Mouse (Mus musculus) thymus, postnatal 4 days (tissue): ENCODE results near the gene Chrnb2.
"Not testable (repeated sequence)": the region's sequence is repeated elsewhere in the genome, so short reads cannot be mapped to it uniquely, and the experiment has no call there.

ENCODE experiments used
- DNase-seq: peaks from one replicate; pipeline ENCODE4 v3.0.0; 2021

Gene Chrnb2

GRCm38 (mm10) chr3:89764119-89764724, at the start of gene Chrnb2:
Gene Chrnb2 (minus strand): TSS chr3:89764632.
- DNase-seq, result peak; percentile 93

- no peak for DNase-seq
These were observed 49.6 kb upstream of the Chrnb2 start for GRCm38 (mm10) chr3:89814051-89814450.

- no peak for DNase-seq
These were observed 47.7 kb upstream of the Chrnb2 start for GRCm38 (mm10) chr3:89812166-89812565.

- DNase-seq, result peak; percentile 60
These were observed 46.4 kb upstream of the Chrnb2 start for GRCm38 (mm10) chr3:89810841-89811240.

- DNase-seq, result no peak
These were observed 44.2 kb upstream of the Chrnb2 start for GRCm38 (mm10) chr3:89808638-89809037.

GRCm38 (mm10) chr3:89807881-89808280, 43.4 kb upstream of the Chrnb2 start:
- DNase-seq, result no peak

GRCm38 (mm10) chr3:89807171-89807570, 42.7 kb upstream of the Chrnb2 start:
- no peak for DNase-seq

GRCm38 (mm10) chr3:89806751-89807150, 42.3 kb upstream of the Chrnb2 start:
- no peak for DNase-seq

GRCm38 (mm10) chr3:89805179-89805578, 40.7 kb upstream of the Chrnb2 start:
- no peak for DNase-seq

GRCm38 (mm10) chr3:89802876-89803275, 38.4 kb upstream of the Chrnb2 start:
- no peak for DNase-seq

- DNase-seq, result no peak
These were observed 37.0 kb upstream of the Chrnb2 start for GRCm38 (mm10) chr3:89801507-89801847.

- DNase-seq, result no peak
These were observed 36.5 kb upstream of the Chrnb2 start for GRCm38 (mm10) chr3:89800774-89801506.

- not testable (repeated sequence) for DNase-seq
These were observed 35.6 kb upstream of the Chrnb2 start for GRCm38 (mm10) chr3:89800078-89800477.

- DNase-seq, result no peak
These were observed 35.0 kb upstream of the Chrnb2 start for GRCm38 (mm10) chr3:89799476-89799875.

GRCm38 (mm10) chr3:89798518-89798917, 34.1 kb upstream of the Chrnb2 start:
- no peak for DNase-seq

- no peak for DNase-seq
These were observed 31.9 kb upstream of the Chrnb2 start for GRCm38 (mm10) chr3:89796358-89796757.

GRCm38 (mm10) chr3:89795746-89796145, 31.3 kb upstream of the Chrnb2 start:
- no peak for DNase-seq

- DNase-seq, result no peak
These were observed 30.2 kb upstream of the Chrnb2 start for GRCm38 (mm10) chr3:89794616-89795015.

- no peak for DNase-seq
These were observed 24.4 kb upstream of the Chrnb2 start for GRCm38 (mm10) chr3:89788680-89789352.

- DNase-seq, result no peak
These were observed 21.8 kb upstream of the Chrnb2 start for GRCm38 (mm10) chr3:89786275-89786674.

GRCm38 (mm10) chr3:89784991-89785753, 20.7 kb upstream of the Chrnb2 start:
- no peak for DNase-seq

- DNase-seq, result no peak
These were observed 17.2 kb upstream of the Chrnb2 start for GRCm38 (mm10) chr3:89781640-89782039.

- no peak for DNase-seq
These were observed 15.7 kb upstream of the Chrnb2 start for GRCm38 (mm10) chr3:89780102-89780501.
